Mouse (Mus musculus): ENCODE measurements around the gene Iqcn. TPM values are rescaled to one million over a fixed set of nuclear protein-coding genes. Genes with fewer than 3 reads are reported as not detected.

Gene Iqcn
- 0.01 and 0.06 TPM in 2 replicates for polyA plus RNA-seq (2012; rRNA removed)

DNA sequence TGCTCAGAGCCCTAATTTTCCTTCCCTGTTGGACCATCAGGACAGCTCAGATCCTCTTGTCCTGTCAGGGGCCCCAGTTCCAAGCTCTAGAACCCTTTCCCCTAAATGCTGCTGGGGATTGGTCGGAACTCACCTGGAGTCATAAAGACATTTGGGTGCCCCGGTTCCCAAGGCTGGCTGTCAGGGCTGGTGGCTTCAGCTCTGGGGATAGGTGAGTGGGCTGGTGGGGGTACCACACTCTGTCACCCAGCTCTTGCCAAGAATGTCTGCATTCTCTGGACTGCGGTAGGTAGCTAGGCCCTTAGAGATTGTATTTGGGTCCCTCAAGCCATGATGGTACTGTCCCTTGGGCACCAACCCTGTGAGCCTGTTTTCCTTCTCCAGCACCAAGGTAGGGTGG is at the start of gene Iqcn:
Gene Iqcn (plus strand): TSS at position 171 of the 400 bp plus-strand sequence.

DNA sequence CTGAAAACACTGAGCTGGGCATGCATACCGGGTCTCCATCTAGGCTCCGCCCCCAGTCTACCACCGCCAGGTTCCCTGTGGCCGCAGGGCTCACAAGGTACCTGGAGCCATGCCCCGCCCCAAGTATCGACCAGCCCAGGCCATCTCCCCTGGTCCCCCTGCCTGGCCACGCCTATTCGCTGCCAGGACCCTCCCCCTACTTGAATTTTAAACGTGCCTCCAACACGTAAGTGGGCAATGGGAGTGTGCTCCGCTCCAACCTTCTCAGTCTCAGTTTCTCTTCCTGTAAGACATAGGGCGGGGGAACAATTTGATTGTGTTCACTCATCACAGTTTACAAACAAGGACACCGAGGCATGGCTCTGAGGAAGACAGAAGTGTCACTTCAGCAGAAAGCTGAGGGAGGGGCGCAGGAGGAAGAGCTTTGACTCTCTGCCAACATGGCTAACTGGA is 43.0 kb upstream of the Iqcn start, which contains the start of gene Pgpep1:
Gene Pgpep1 (minus strand): TSS at position 116 of the 453 bp plus-strand sequence.

GRCm38 (mm10) chr8:70673079-70673856 is 30.0 kb upstream of the Iqcn start, which contains the start of gene Lsm4:
TSS of gene Lsm4 (plus strand) at chr8:70673248.

GRCm38 (mm10) chr8:70698310-70699109 is 4.7 kb upstream of the Iqcn start, which contains the start of gene Jund:
TSS of gene Jund (plus strand) at chr8:70698949.

DNA sequence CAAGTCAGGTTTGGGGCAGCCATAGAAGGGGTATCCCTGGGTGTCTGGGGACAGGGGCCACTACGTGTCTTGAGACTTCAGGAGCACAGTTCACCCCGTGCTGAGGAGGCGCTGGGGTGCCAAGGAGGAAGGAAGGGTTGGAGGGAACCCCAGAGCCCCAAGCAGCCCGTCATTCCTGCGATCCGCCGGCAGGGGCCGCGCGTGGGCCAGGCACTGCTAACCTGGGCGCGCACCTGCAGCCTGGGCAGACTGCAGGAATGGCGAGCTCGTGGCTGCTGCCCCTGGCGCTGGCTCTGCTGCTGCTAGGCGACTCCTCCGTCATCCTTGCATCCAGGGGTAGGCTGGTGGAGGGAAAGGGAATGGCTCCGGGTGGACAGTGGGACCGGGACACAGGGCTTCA is 15.0 kb downstream of the Iqcn start, which contains the start of gene Gm3336:
Gene Gm3336 (plus strand): TSS at position 247 of the 400 bp plus-strand sequence.

DNA sequence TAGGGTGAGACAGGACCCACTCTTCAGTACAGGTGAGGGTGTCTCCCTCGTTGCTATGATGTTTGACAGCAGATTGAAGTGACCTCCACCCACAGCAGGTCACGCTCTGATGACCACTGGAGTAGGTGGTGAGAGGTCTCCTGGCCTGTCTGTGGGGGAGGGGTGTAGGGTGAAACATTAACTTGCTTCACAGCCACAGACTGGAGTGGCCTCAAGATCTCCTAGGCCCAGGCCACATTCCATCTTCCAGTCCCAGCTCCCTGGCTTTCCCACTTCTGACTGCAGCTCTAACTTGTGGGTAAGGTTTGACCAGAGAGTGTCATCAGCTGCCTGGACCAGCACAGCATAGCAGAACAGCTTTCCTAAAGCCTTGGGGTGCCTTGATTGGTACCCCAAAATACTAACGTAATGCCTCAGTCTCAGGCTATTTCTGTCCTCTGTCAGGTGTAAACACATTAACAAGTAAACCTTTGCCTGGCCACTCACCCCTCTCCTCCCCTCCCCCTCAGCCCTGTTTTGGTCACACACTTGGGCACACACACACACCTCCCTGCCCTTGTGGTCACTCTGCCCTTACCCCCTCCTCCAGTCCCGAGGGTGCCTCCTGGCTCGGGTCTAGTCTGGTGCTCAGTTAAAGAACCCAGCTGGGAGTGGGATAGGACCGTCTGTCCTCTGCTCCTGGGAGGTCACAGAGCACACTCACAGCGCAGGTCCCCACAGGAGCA is 20.4 kb downstream of the Iqcn start, which contains the start of gene Pde4c:
Gene Pde4c (plus strand): TSS at position 235 of the 725 bp plus-strand sequence.

GRCm38 (mm10) chr8:70754043-70754870 is 51.0 kb downstream of the Iqcn start, which contains the start of gene Rab3a:
TSS of gene Rab3a (plus strand) at chr8:70754679.

DNA sequence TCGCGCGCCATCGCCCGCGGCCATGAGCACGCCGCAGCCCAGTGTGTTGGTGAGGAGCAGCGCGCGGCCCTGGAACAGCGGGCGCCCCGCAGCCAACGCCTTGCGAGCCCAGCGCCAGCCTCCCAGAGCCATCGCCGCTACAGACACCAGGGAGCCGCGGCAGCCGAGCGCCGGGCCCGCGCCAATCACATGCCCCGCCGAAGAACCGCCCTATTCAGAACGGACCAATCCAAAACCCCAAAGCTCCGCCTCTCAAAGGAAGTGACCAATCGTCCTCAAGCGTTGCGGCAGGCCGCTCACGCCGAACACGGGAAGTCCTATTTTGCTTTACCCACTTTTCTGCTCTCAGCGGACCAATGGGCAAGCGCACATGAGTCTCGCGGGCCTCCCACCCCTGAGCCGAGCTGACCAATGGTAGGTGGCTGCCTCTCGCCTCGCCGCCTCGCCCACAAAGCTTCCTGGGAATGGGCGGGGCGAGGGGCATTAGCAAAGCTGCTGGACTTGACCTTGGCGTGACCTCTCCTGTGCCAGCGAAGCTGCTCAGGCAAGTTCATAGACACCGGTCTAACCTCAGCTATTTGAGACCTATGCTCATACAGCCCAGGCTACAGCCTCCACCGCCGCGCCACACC is 57.6 kb downstream of the Iqcn start, which contains the start of gene Mpv17l2:
Gene Mpv17l2 (minus strand): TSS at position 172 of the 632 bp plus-strand sequence.

Other genes with a start within 250 kb of the Iqcn start
- gene Klhl26, start 226.5 kb upstream of the Iqcn start, polyA plus RNA-seq (2012; rRNA removed): 20.8 and 22.8 TPM in 2 replicates
- gene Tmem59l, start 216.1 kb upstream of the Iqcn start, polyA plus RNA-seq (2012; rRNA removed): 1.1 and 2.1 TPM in 2 replicates
- gene Crlf1, start 210.3 kb upstream of the Iqcn start, polyA plus RNA-seq (2012; rRNA removed): 3.8 and 8.9 TPM in 2 replicates
- gene Rex1bd, start 196.7 kb upstream of the Iqcn start, polyA plus RNA-seq (2012; rRNA removed): 97.6 and 155 TPM in 2 replicates
- 632 and 635 TPM in 2 replicates for gene Uba52, start 192.7 kb upstream of the Iqcn start, polyA plus RNA-seq (2012; rRNA removed)
- 182 and 242 TPM in 2 replicates for gene Fkbp8, start 175.7 kb upstream of the Iqcn start, polyA plus RNA-seq (2012; rRNA removed)
- 39.8 and 46.2 TPM in 2 replicates for gene Kxd1, start 175.5 kb upstream of the Iqcn start, polyA plus RNA-seq (2012; rRNA removed)
- gene Ell, start 164.0 kb upstream of the Iqcn start, polyA plus RNA-seq (2012; rRNA removed): 18.0 and 18.3 TPM in 2 replicates
- gene Isyna1, start 109.1 kb upstream of the Iqcn start, polyA plus RNA-seq (2012; rRNA removed): 48.7 and 85.8 TPM in 2 replicates
- gene Ssbp4, start 94.6 kb upstream of the Iqcn start, polyA plus RNA-seq (2012; rRNA removed): 157 and 297 TPM in 2 replicates
- 2.1 and 5.5 TPM in 2 replicates for gene Lrrc25, start 87.3 kb upstream of the Iqcn start, polyA plus RNA-seq (2012; rRNA removed)
- gene Gdf15, start 71.0 kb upstream of the Iqcn start, polyA plus RNA-seq (2012; rRNA removed): 1.5 and 4.3 TPM in 2 replicates
- 6.0 and 8.1 TPM in 2 replicates for gene Pgpep1, start 43.1 kb upstream of the Iqcn start, polyA plus RNA-seq (2012; rRNA removed)
- 43.4 and 55.5 TPM in 2 replicates for gene Lsm4, start 30.2 kb upstream of the Iqcn start, polyA plus RNA-seq (2012; rRNA removed)
- 305 and 826 TPM in 2 replicates for gene Jund, start 4.5 kb upstream of the Iqcn start, polyA plus RNA-seq (2012; rRNA removed)
- gene Gm3336, start 15.1 kb downstream of the Iqcn start, polyA plus RNA-seq (2012; rRNA removed): 78.8 and 98.8 TPM in 2 replicates
- gene Pde4c, start 20.3 kb downstream of the Iqcn start, polyA plus RNA-seq (2012; rRNA removed): 4.4 and 8.1 TPM in 2 replicates
- gene Rab3a, start 51.2 kb downstream of the Iqcn start, polyA plus RNA-seq (2012; rRNA removed): 26.6 and 31.2 TPM in 2 replicates
- gene Mpv17l2, start 57.5 kb downstream of the Iqcn start, polyA plus RNA-seq (2012; rRNA removed): 90.0 and 283 TPM in 2 replicates
- gene Pik3r2, start 73.3 kb downstream of the Iqcn start, polyA plus RNA-seq (2012; rRNA removed): 152 and 224 TPM in 2 replicates
- gene Mast3, start 101.6 kb downstream of the Iqcn start, polyA plus RNA-seq (2012; rRNA removed): 40.6 and 40.8 TPM in 2 replicates
- gene Il12rb1, start 105.0 kb downstream of the Iqcn start, polyA plus RNA-seq (2012; rRNA removed): 0.27 and 0.49 TPM in 2 replicates
- 34.5 and 41.1 TPM in 2 replicates for gene Arrdc2, start 136.3 kb downstream of the Iqcn start, polyA plus RNA-seq (2012; rRNA removed)
- gene Kcnn1, start 159.8 kb downstream of the Iqcn start, polyA plus RNA-seq (2012; rRNA removed): 2.6 and 3.1 TPM in 2 replicates
- 38.7 and 55.7 TPM in 2 replicates for gene Ccdc124, start 170.5 kb downstream of the Iqcn start, polyA plus RNA-seq (2012; rRNA removed)
- 165 and 247 TPM in 2 replicates for gene Slc5a5, start 189.3 kb downstream of the Iqcn start, polyA plus RNA-seq (2012; rRNA removed)
- gene Rpl18a, start 194.0 kb downstream of the Iqcn start, polyA plus RNA-seq (2012; rRNA removed): 3,410 and 3,519 TPM in 2 replicates
- gene Map1s, start 202.5 kb downstream of the Iqcn start, polyA plus RNA-seq (2012; rRNA removed): 19.5 and 26.4 TPM in 2 replicates

Data from stomach, adult 2 months (tissue).